9 mouse cellular contexts compared by ENCODE assay signal in genomic region chr15:3957982-3958381, GRCm38 (mm10). TPM values are rescaled to one million over a fixed set of nuclear protein-coding genes. Genes with fewer than 3 reads are reported as not detected.
DNase-seq lines count a peak whose midpoint lies in the region; ATAC-seq lines count a peak whose summit lies in the region.
"Had no signal": no experiment of that assay in that cellular context is flagged by ENCODE, and none has a peak within 500 bp of the region (broad histone marks: within the 10 kb centered on the region; RNA-seq: fewer than 3 reads in every experiment).

No protein-coding gene starts in this region.

- 0 out of 2 replicates have a peak, but pooled peaks cover 3% of the 10 kb centered on the region for H3K9me3 ChIP-seq in heart, embryonic 12.5 days (replicated peaks)
- H3K9me3 ChIP-seq: liver, embryonic 15.5 days had no signal

- H3K27me3 ChIP-seq in heart, embryonic 12.5 days (replicated peaks) = no peaks in the 10 kb centered on the region
- H3K27me3 ChIP-seq: liver, embryonic 15.5 days had no signal

- ATAC-seq in heart, embryonic 12.5 days (ENCODE audit: insufficient number of reproducible peaks, low FRiP score) = no peak

- H3K4me1 ChIP-seq in heart, embryonic 12.5 days (replicated peaks) = peaks cover 10% of the 10 kb centered on the region; the same call in 1 of the 2 replicates
- H3K4me1 ChIP-seq: liver, embryonic 15.5 days had no signal

- peak; percentile 60 to 75 for DNase-seq in heart, postnatal 10 days
- peak; percentile 65 for DNase-seq in CD4-positive helper T cell, adult 2 months (ENCODE audit: low read depth, low spot score)
- peak; percentile 80 for DNase-seq in adipocyte (ENCODE audit: low spot score)
- DNase-seq in embryo, embryonic 9.5 days (ENCODE audit: extremely low spot score) = peak; percentile 17
- DNase-seq in kidney, postnatal 36 days = peak; percentile 56 to 81
- DNase-seq in lung, postnatal 36 days = peak; percentile 88
- DNase-seq in telencephalon, adult 2 months (ENCODE audit: low read depth, low spot score) = peak; percentile 39

- no peak overlapping the region for H3K9ac ChIP-seq in heart, embryonic 12.5 days
- H3K9ac ChIP-seq: liver, embryonic 15.5 days had no signal

- WGBS in heart, embryonic 12.5 days = 25% methylated on average over 4 of the region's 4 CpGs

- H3K36me3 ChIP-seq in heart, embryonic 12.5 days = no peaks in the 10 kb centered on the region
- H3K36me3 ChIP-seq: liver, embryonic 15.5 days had no signal

- no peak overlapping the region for H3K4me3 ChIP-seq in heart, embryonic 12.5 days
- H3K4me3 ChIP-seq: liver, embryonic 15.5 days had no signal

- no peak overlapping the region for H3K4me2 ChIP-seq in heart, embryonic 12.5 days
- H3K4me2 ChIP-seq: liver, embryonic 15.5 days had no signal

- no peak overlapping the region for H3K27ac ChIP-seq in heart, embryonic 12.5 days (ENCODE audit: poor library complexity, severe bottlenecking)
- H3K27ac ChIP-seq: liver, embryonic 15.5 days had no signal

- intact Hi-C loops in heart, postnatal 10 days (cut with DNase I) = loop anchor here (1.0 kb wide), 1 partner anchor 85 kb away; no protein-coding TSS in a partner anchor

RNA-seq across cellular contexts. Expression of gene Fbxo4, which starts 21.4 kb away (rescaled TPM):
- total RNA-seq in heart, postnatal 10 days (2021) = 10 to 100 TPM; 10.4 to 13.3 TPM
- polyA plus RNA-seq in heart, embryonic 12.5 days (2016; fragmentation: Nextera tagmentation; extraction: Ambion mirVana) = 10.6 and 11.1 TPM in 2 replicates

RNA-seq across cellular contexts. Expression of gene AW549877, which starts 37.6 kb away (rescaled TPM):
- 10 to 100 TPM; 24.7 to 25.4 TPM for total RNA-seq in heart, postnatal 10 days (2021)
- polyA plus RNA-seq in heart, embryonic 12.5 days (2016; fragmentation: Nextera tagmentation; extraction: Ambion mirVana) = 38.4 and 40.9 TPM in 2 replicates

Comparison
In these comparisons a context has a peak if more than half of its experiments do, and no peak if none do; other contexts are left out.
1. DNase-seq: peak in every context shown above with its lines; median percentile 88 in lung, postnatal 36 days; 80 in adipocyte; 68 in kidney, postnatal 36 days; 68 in heart, postnatal 10 days; 65 in CD4-positive helper T cell, adult 2 months; 39 in telencephalon, adult 2 months; 17 in embryo, embryonic 9.5 days.